Mouse (Mus musculus): Measurements from ENCODE around the gene Gm3159. TPM values are rescaled to one million over a fixed set of nuclear protein-coding genes. Genes with fewer than 3 reads are reported as not detected.
"Not testable (repeated sequence)": the region's sequence is repeated elsewhere in the genome, so short reads cannot be mapped to it uniquely, and the experiment has no call there.

Gm3159 gene
- polyA plus RNA-seq (2012; ENCODE audit: insufficient read depth, insufficient read length, missing spikeins) = not detected in 2 replicates

DNA sequence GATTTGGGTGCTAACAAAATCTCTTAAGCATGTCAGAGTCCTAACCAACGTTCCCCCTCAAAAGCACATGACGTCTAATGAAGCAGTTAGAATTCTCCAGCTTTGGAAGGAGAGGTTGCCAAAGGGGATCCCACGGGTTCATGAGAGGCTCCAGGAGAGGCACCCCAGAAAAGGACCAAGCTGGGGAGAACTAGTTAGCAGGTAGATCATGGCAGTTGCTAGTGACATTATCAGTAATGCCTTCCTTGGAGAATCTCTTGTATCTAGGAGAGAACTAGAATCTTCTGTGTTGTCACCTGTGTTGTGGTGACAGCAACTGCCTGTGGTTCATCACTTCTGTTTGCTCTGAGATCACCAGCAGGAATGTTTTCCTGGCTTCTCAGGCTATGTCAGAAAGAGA lies at the start of gene Gm3159:
Gene Gm3159, plus strand, starts transcription at position 301 of the 400 bp plus-strand sequence.
- H3K4me1 ChIP-seq (ENCODE audit: control insufficient read depth, insufficient read depth, low read length); H3K4me3 ChIP-seq (ENCODE audit: insufficient read depth, low read length); H3K27ac ChIP-seq (ENCODE audit: insufficient read depth, low read depth, low read length): not testable (repeated sequence)

DNA sequence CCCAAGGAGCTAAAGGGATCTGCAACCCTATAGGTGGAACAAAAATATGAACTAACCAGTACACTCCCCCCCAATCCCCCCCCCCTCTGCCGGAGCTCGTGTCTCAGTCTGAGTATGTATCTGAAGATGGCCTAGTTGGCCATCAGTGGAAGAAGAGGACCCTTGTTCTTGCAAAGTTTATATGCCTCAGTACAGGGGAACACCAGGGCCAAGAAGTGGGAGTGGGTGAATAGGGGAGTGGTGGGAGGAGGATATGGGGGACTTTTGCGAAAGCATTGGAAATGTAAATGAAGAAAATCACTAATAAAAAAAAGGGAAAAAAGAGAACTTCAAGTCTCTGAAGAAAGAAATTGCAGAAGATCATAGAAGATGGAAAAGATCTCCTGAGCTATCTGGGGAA lies 28.3 kb upstream of the Gm3159 start:
- H3K4me3 ChIP-seq (ENCODE audit: insufficient read depth, low read length); H3K4me1 ChIP-seq (ENCODE audit: control insufficient read depth, insufficient read depth, low read length); H3K27ac ChIP-seq (ENCODE audit: insufficient read depth, low read depth, low read length): not testable (repeated sequence)

DNA sequence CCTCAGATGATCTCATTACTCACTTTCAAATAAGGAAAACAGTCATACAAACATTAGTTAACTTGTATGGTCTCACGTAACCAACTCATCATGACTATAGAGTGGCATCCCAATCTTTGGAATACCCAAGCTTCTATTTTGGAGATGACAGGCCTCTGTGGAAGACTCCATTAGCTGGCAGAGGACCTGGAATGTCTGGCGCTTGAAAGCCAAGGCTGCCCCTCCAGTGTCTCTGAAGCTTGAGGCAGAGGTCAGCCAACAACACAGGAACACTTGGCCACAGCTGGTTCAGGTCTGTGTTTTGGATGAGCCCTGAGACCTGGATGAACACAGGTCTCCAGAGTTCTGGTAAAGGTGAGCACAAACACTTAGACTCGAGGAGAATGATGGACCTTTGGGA lies 27.6 kb upstream of the Gm3159 start:
- H3K4me1 ChIP-seq (ENCODE audit: control insufficient read depth, insufficient read depth, low read length); H3K4me3 ChIP-seq (ENCODE audit: insufficient read depth, low read length): not testable (repeated sequence)

DNA sequence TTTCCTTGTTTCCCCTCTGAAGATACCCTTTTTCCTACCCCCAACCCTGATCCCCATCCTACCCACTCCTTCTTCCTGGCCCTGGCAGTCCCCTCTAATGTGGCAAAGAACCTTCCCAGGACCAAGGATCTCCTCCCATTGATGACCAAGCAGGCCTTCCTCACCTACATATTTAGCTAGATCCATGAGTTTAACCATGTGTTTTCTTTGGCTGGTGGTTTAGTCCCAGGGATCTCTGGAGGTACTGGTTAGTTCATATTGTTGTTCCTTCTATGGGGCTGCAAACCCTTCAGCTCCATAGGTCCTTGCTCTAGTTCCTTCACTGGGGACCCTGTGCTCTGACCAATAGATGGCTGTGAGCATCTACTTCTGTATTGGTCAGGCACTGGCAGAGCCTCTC lies 19.5 kb upstream of the Gm3159 start:
- not testable (repeated sequence) for H3K4me3 ChIP-seq (ENCODE audit: insufficient read depth, low read length); H3K27ac ChIP-seq (ENCODE audit: insufficient read depth, low read depth, low read length); H3K4me1 ChIP-seq (ENCODE audit: control insufficient read depth, insufficient read depth, low read length)

More for the DNA sequence above, 27.6 kb upstream of the Gm3159 start:
- H3K27ac ChIP-seq (ENCODE audit: insufficient read depth, low read depth, low read length) = not testable (repeated sequence)

DNA sequence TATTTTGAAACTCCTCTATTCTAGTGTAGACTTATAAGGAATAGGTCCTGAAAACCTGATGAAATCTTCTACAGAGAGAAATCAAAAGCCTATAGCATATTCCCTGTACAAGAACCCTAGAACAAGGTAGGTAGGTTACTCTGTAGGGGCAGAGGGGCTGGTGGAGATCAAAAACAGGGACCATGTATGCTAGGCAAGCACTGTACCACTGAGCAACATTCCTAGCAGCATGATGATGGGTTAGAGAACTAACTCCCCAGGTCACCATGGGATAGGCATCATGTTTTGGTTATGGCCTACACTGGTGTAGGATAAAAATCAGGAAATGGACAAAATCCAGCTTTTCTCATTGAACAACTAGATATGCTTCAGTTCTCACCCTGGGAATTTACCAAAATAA lies 11.7 kb upstream of the Gm3159 start:
- H3K4me1 ChIP-seq (ENCODE audit: control insufficient read depth, insufficient read depth, low read length); H3K4me3 ChIP-seq (ENCODE audit: insufficient read depth, low read length); H3K27ac ChIP-seq (ENCODE audit: insufficient read depth, low read depth, low read length): not testable (repeated sequence)

DNA sequence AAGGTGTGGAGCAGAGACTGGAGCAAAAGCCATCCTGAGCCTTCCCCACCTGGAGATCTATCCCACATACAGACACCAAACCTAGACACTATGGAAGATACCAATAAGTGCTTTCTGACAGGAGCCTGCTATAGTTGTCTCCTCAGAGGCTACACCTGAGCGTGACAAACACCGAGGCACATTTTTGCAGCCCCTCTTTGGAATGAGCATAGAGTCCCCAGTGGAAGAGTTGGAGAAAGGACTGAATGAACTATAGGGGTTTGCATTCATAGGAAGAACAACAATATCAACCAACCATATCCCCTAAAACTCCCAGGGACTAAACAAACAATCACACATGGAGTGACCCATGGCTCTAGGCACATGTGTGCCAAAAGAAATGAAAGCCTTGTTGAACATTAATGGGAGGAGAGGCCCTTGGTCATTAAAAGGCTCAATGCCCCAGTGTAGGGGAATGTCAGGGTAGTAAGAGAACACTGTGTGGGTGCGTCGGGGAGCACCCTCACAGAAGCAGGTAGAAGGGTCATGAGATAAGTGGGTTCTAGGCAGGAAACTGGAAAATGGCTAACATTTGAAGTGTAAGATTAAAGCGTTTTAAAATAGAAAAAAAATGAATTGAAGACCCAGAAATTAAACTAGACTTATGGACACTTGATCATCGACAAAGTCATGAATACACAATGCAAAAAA lies 4.3 kb upstream of the Gm3159 start:
- not testable (repeated sequence) for H3K27ac ChIP-seq (ENCODE audit: insufficient read depth, low read depth, low read length); H3K4me1 ChIP-seq (ENCODE audit: control insufficient read depth, insufficient read depth, low read length); H3K4me3 ChIP-seq (ENCODE audit: insufficient read depth, low read length)

DNA sequence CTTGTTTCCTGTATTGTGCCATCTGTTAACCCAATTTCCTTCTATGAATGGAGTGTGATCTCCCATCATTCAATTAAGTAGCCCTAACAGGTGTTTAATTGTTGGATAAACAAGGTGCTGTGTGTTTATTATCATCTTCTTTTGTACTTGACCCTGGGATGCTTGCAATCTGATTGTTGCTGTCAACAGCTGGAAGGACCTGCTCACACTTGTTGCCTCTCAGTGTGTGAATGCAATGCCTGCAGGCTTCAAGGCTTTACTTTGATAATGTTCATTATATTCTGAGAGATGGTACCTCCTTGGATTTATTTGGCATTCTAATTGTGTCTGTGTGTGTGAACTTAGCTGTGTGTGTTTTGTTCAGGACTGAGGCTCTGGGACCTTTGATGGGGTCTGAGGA lies 1.3 kb downstream of the Gm3159 start:
- not testable (repeated sequence) for H3K4me1 ChIP-seq (ENCODE audit: control insufficient read depth, insufficient read depth, low read length); H3K27ac ChIP-seq (ENCODE audit: insufficient read depth, low read depth, low read length); H3K4me3 ChIP-seq (ENCODE audit: insufficient read depth, low read length)

DNA sequence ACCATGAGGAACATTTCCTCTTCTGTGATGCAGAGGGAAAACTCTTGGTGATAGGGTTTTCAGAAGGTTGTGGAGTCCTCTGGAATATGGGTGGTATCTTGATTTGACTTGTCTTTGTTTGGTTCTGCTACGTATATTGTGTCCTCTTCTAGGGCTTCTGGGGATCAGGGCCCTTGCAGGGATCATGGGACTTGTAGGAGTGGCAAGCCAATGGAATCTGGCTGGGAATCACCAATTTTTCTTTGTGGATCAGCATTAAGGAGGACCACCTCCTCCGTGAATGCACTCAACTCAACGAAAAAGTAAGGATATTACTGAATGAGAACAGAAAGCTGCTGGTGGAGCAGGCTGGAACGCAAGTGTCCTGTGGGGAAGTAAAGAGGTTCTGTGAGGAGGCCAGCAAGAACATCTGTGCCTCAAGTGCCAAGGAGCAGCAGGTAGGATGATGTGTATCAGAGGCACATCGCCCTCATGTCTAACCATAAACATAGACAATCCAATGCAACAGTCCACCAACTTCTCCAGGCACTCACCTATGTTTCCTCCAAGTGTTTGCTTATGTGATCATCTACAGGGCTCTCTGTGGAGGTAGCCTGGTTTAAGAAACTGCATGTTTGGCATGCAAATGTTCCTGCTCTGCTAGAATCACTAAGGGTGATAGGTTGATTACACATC lies 2.9 kb downstream of the Gm3159 start:
- H3K4me3 ChIP-seq (ENCODE audit: insufficient read depth, low read length); H3K4me1 ChIP-seq (ENCODE audit: control insufficient read depth, insufficient read depth, low read length); H3K27ac ChIP-seq (ENCODE audit: insufficient read depth, low read depth, low read length): not testable (repeated sequence)

DNA sequence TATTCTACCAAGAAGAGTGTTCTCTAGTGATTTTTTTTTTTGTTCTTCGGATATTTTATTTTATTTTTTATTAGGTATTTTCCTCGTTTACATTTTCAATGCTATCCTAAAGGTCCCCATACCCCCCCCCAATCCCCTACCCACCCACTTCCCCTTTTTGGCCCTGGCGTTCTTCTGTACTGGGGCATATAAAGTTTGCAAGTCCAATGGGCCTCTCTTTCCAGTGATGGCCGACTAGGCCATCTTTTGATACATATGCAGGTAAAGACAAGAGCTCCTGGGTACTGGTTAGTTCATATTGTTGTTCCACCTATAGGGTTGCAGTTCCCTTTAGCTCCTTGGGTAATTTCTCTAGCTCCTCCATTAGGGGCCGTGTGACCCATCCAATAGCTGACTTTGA lies 3.9 kb downstream of the Gm3159 start:
- H3K4me1 ChIP-seq (ENCODE audit: control insufficient read depth, insufficient read depth, low read length); H3K27ac ChIP-seq (ENCODE audit: insufficient read depth, low read depth, low read length); H3K4me3 ChIP-seq (ENCODE audit: insufficient read depth, low read length): not testable (repeated sequence)

DNA sequence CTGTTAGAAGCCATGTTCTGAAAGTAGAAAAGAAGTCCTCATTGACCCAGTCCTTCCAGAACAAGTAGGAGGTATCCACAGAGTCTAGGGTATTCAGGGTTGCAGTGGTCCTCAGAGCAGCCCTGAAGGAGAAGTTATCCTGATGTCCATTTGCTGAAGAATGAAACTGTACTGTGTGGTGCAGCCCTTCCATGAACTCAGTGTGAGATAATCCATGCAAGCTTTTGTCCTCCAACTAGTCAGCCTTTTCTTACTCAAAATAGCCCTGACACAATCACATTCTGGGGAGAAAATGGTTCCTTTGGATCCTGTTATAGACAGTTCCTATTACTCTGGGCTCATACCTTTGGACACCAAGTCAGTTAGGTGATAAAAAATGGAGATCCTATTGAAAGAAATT lies 6.5 kb downstream of the Gm3159 start:
- not testable (repeated sequence) for H3K4me1 ChIP-seq (ENCODE audit: control insufficient read depth, insufficient read depth, low read length); H3K4me3 ChIP-seq (ENCODE audit: insufficient read depth, low read length); H3K27ac ChIP-seq (ENCODE audit: insufficient read depth, low read depth, low read length)

DNA sequence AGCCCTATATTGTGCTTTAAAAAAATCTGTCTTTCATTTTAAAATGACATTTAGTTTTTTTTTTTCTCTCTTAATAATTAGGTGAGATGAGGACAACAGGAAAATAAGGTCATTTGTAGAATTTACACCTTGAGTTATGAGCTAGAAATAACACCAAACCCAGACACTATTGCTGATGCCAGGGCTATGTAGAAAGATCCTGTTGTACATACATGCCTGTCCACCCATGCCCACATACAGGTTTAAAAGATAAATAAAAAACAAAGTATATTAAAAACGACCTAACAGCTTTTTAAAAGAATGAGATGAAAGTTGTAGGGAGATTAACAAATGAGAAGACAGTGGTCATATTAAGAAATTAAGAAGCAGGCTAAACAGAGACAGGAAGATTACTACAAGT lies 12.6 kb downstream of the Gm3159 start:
- not testable (repeated sequence) for H3K4me3 ChIP-seq (ENCODE audit: insufficient read depth, low read length); H3K4me1 ChIP-seq (ENCODE audit: control insufficient read depth, insufficient read depth, low read length); H3K27ac ChIP-seq (ENCODE audit: insufficient read depth, low read depth, low read length)

DNA sequence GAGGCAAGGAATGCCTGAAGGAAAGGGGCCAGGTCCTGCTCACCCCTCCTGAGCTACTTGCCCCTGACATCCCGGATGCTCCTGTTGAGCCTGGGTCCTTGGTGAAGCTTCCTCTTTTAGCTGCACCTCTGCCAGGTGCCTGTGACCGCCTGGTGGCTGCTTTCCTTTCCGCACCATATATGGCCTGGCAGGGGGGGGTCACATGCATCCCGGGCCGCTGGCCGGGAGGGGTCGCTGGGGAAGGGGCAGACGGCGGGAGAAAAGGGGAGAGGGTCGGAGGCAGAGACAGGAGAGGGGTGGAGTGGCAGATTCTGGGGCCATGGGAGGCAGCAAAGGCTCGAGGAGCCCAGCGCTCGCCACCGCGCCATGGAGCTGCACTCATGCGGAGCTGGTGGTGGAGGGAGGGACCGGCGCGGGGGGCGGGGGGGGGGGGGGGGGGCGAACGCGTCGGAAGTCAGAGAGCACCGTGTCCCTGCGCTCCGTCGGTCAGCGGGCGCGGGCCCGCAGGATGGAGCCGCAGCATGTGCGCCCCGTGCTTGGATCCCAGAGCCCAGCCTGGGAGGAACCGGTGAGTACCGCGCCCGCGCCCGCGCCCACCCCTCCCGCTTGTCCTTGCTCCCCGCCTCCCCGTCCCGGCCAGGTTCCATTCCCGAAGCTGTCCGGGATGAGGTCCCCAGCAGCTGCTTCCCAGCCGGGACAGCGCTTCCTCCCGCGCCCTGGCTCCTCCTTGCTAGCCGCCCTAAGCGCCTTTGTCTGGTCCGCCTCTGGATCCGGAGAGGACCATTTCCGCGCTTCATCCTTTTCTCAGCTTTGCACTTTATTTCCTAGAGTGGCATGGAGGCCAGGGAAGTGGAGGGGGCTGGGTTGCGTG lies 17.9 kb downstream of the Gm3159 start, which contains the start of gene Gm3164:
Gene Gm3164, plus strand, starts transcription at position 484 of the 871 bp plus-strand sequence.
- not testable (repeated sequence) for H3K27ac ChIP-seq (ENCODE audit: insufficient read depth, low read depth, low read length); H3K4me1 ChIP-seq (ENCODE audit: control insufficient read depth, insufficient read depth, low read length); H3K4me3 ChIP-seq (ENCODE audit: insufficient read depth, low read length)

DNA sequence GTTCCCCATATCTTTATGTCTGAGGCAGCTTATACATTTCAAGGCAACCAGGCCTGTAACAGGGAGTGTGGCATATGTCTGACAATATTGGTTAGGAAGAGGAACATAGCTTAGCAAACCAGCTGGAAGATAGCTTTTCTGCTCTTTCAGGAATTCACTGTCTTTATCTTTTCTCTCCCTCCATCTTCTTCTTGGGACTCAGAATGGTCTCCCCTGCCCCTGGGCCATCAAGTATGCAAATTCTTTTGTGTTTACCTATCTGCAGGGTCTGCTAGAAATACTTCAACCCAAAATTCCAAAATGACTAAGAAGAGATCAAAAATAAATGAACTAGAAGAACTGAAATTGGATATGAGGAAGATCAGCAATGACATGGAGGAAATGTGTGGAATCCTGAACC lies 33.4 kb downstream of the Gm3159 start, which contains the start of gene Gm3173:
Gene Gm3173, plus strand, starts transcription at position 301 of the 400 bp plus-strand sequence.
- not testable (repeated sequence) for H3K4me3 ChIP-seq (ENCODE audit: insufficient read depth, low read length); H3K4me1 ChIP-seq (ENCODE audit: control insufficient read depth, insufficient read depth, low read length); H3K27ac ChIP-seq (ENCODE audit: insufficient read depth, low read depth, low read length)

Measured in bone marrow macrophage, adult 2 months (primary cell).